8 mouse cellular contexts compared by ENCODE assay signal in genomic region chr12:54068757-54069146, GRCm38 (mm10).
A peak's percentile ranks its signal among the peaks of the same experiment; 100 is the strongest.
DNase-seq lines count a peak whose midpoint lies in the region; ATAC-seq lines count a peak whose summit lies in the region.

No protein-coding gene starts in this region.

- H3K4me1 ChIP-seq in kidney, embryonic 16.5 days (ENCODE audit: insufficient read depth, low read length), result peaks cover 10% of the 10 kb centered on the region
- H3K4me1 ChIP-seq in embryonic facial prominence, embryonic 10.5 days, result peaks cover 26% of the 10 kb centered on the region
- H3K4me1 ChIP-seq in hindbrain, embryonic 12.5 days, result peaks cover 12% of the 10 kb centered on the region
- H3K4me1 ChIP-seq in midbrain, embryonic 13.5 days (replicated peaks), result peaks cover 14% of the 10 kb centered on the region

- WGBS in kidney, embryonic 16.5 days, result 68% methylated on average over 27 of the region's 27 CpGs
- WGBS in embryonic facial prominence, embryonic 10.5 days, result 68% methylated on average over 27 of the region's 27 CpGs
- 71% methylated on average over 27 of the region's 27 CpGs for WGBS in hindbrain, embryonic 12.5 days
- WGBS in midbrain, embryonic 13.5 days, result 76% methylated on average over 27 of the region's 27 CpGs

- no peaks in the 10 kb centered on the region for H3K9me3 ChIP-seq in kidney, embryonic 16.5 days (ENCODE audit: low read length)
- H3K9me3 ChIP-seq in embryonic facial prominence, embryonic 10.5 days, result 0 out of 2 replicates have a peak, but pooled peaks cover 3% of the 10 kb centered on the region
- H3K9me3 ChIP-seq in hindbrain, embryonic 12.5 days (replicated peaks), result no peaks in the 10 kb centered on the region; the same call in 1 of the 2 replicates
- H3K9me3 ChIP-seq in midbrain, embryonic 13.5 days, result no peaks in the 10 kb centered on the region

- H3K4me3 ChIP-seq in kidney, embryonic 16.5 days (ENCODE audit: low read length), result peak overlapping the region; percentile 43
- H3K4me3 ChIP-seq in embryonic facial prominence, embryonic 10.5 days, result peak overlapping the region; percentile 58
- H3K4me3 ChIP-seq in hindbrain, embryonic 12.5 days, result peak overlapping the region; percentile 36; the same call in 1 of the 2 replicates
- H3K4me3 ChIP-seq in midbrain, embryonic 13.5 days (replicated peaks), result peak overlapping the region; percentile 32; the same call in 1 of the 2 replicates

- DNase-seq in kidney, postnatal 10 days, result no peak
- peak; percentile 29 for DNase-seq in embryonic facial prominence, embryonic 10.5 days (ENCODE audit: low spot score)
- DNase-seq in adrenal gland, adult 18-20 months (ENCODE audit: low spot score in 2 of 2), result no peak
- DNase-seq in right cerebral cortex, postnatal 25 days, result no peak
- DNase-seq in left cerebral cortex, adult 9 months (ENCODE audit: low spot score in 2 of 2), result no peak

- no peaks in the 10 kb centered on the region for H3K36me3 ChIP-seq in kidney, embryonic 16.5 days (ENCODE audit: insufficient read depth, low read length)
- peaks cover 6% of the 10 kb centered on the region; the same call in 1 of the 2 replicates for H3K36me3 ChIP-seq in embryonic facial prominence, embryonic 10.5 days (replicated peaks)
- 0 out of 2 replicates have a peak, but pooled peaks cover 4% of the 10 kb centered on the region for H3K36me3 ChIP-seq in hindbrain, embryonic 12.5 days
- peaks cover 7% of the 10 kb centered on the region for H3K36me3 ChIP-seq in midbrain, embryonic 13.5 days

- H3K4me2 ChIP-seq in kidney, embryonic 16.5 days (replicated peaks; ENCODE audit: low read depth, low read length), result peak overlapping the region; percentile 76
- H3K4me2 ChIP-seq in hindbrain, embryonic 12.5 days (replicated peaks), result peak overlapping the region; percentile 65
- peak overlapping the region; percentile 53; the same call in 1 of the 2 replicates for H3K4me2 ChIP-seq in midbrain, embryonic 13.5 days (replicated peaks)

- peak overlapping the region; percentile 46; the same call in 1 of the 2 replicates for H3K9ac ChIP-seq in kidney, embryonic 16.5 days (replicated peaks; ENCODE audit: low read length)
- no peak overlapping the region for H3K9ac ChIP-seq in hindbrain, embryonic 12.5 days
- H3K9ac ChIP-seq in midbrain, embryonic 13.5 days (replicated peaks), result no peak overlapping the region

- peaks cover 49% of the 10 kb centered on the region for H3K27me3 ChIP-seq in kidney, embryonic 16.5 days (ENCODE audit: insufficient read depth, low read length)
- H3K27me3 ChIP-seq in embryonic facial prominence, embryonic 10.5 days (replicated peaks; ENCODE audit: low read depth, poor library complexity, severe bottlenecking), result peaks cover 52% of the 10 kb centered on the region
- H3K27me3 ChIP-seq in hindbrain, embryonic 12.5 days, result peaks cover 33% of the 10 kb centered on the region
- H3K27me3 ChIP-seq in midbrain, embryonic 13.5 days, result peaks cover 30% of the 10 kb centered on the region

- 0 out of 2 replicates have a peak, but pooled peaks have one; percentile 12 for ATAC-seq in kidney, embryonic 16.5 days (ENCODE audit: low FRiP score, low TSS enrichment)
- ATAC-seq in hindbrain, embryonic 12.5 days (ENCODE audit: low FRiP score), result no peak; the same call in none of the 2 replicates
- no peak; the same call in none of the 2 replicates for ATAC-seq in midbrain, embryonic 13.5 days

- H3K27ac ChIP-seq in kidney, embryonic 16.5 days (ENCODE audit: low read length), result no peak overlapping the region
- 0 out of 2 replicates have a peak overlapping the region, but pooled peaks have one; percentile 11 for H3K27ac ChIP-seq in embryonic facial prominence, embryonic 10.5 days (replicated peaks)
- no peak overlapping the region for H3K27ac ChIP-seq in hindbrain, embryonic 12.5 days
- no peak overlapping the region for H3K27ac ChIP-seq in midbrain, embryonic 13.5 days
